8 mouse cellular contexts compared by ENCODE assay signal in genomic region chr8:106905727-106906480, GRCm38 (mm10). TPM values are rescaled to one million over a fixed set of nuclear protein-coding genes. Genes with fewer than 3 reads are reported as not detected.
DNase-seq lines count a peak whose midpoint lies in the region.

No protein-coding gene starts in this region.

- peak; percentile 82 for DNase-seq in kidney, adult 9 months
- no peak for DNase-seq in kidney, adult 11 months
- peak; percentile 33 for DNase-seq in Muller cell, postnatal 12 days (ENCODE audit: inconsistent ontology term)
- DNase-seq in c-Kit-positive CD71-positive TER-119-positive erythroid progenitor cells, embryonic 14.5 days (ENCODE audit: low spot score), result peak; percentile 15
- DNase-seq in gastrocnemius, postnatal 4 days (ENCODE audit: low spot score in 2 of 2), result peak; percentile 55 to 77
- DNase-seq in layer of hippocampus, postnatal 25 days (ENCODE audit: extremely low spot score in 1 of 2, low spot score in 1 of 2), result peak; percentile 44 to 70
- peak; percentile 37 to 58 for DNase-seq in natural killer cell, adult 2 months (ENCODE audit: low spot score in 2 of 2)
- no peak for DNase-seq in yolk sac, embryonic 10.5 days (ENCODE audit: low spot score)

RNA-seq across cellular contexts. Expression of gene Utp4, which starts 12.5 kb away (rescaled TPM):
- 10 to 100 TPM; 20.5 to 25.4 TPM for total RNA-seq in gastrocnemius, postnatal 4 days (2021)
- 10 to 100 TPM; 37.6 to 42.8 TPM for total RNA-seq in layer of hippocampus, postnatal 25 days (2021)

RNA-seq across cellular contexts. Expression of gene Sntb2, which starts 29.6 kb away (rescaled TPM):
- total RNA-seq in gastrocnemius, postnatal 4 days (2021), result 10 to 100 TPM; 32.7 to 38.7 TPM
- 10 to 100 TPM; 17.2 to 17.9 TPM for total RNA-seq in layer of hippocampus, postnatal 25 days (2021)

RNA-seq across cellular contexts. Expression of gene Has3, which starts 35.9 kb away (rescaled TPM):
- total RNA-seq in gastrocnemius, postnatal 4 days (2021), result 1 to 10 TPM; 2.4 to 2.5 TPM
- total RNA-seq in layer of hippocampus, postnatal 25 days (2021), result 1 to 10 TPM; 2.8 to 4.5 TPM

Comparison
In these comparisons a context has a peak if more than half of its experiments do, and no peak if none do; other contexts are left out.
1. DNase-seq: peak in kidney, adult 9 months (single experiment), Muller cell, postnatal 12 days (single experiment), c-Kit-positive CD71-positive TER-119-positive erythroid progenitor cells, embryonic 14.5 days (single experiment), gastrocnemius, postnatal 4 days (2 of 2), layer of hippocampus, postnatal 25 days (2 of 2) and natural killer cell, adult 2 months (2 of 2); none in kidney, adult 11 months (single experiment) and yolk sac, embryonic 10.5 days (single experiment).